ENCODE assay signal across 17 mouse cellular contexts in the genomic region with DNA sequence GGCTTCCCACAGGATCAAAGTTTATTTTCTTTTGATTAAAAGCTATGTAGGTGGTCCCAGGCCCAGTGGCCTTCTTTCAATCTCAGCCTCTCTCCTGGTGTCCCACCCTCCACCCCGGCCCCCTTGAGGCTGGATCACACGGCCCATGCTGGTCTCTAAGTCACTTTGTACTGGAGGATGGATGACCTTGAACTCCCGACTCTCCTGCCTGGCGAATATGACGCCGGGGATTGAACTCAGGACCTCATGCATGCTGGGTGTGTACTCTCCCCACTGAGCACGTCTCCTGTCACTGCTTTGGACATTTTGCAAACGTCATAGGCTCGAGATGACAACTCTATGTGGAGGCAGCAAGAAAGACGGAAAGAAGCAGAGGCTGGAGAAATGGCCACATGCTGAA.
"Had no signal": no experiment of that assay in that cellular context is flagged by ENCODE, and none has a peak within 500 bp of the region (broad histone marks: within the 10 kb centered on the region; RNA-seq: fewer than 3 reads in every experiment).

No protein-coding gene starts in this region.

- H3K4me3 ChIP-seq: liver, embryonic 15.5 days; lung, embryonic 15.5 days; megakaryocyte, embryonic 14.5 days; midbrain, embryonic 12.5 days; neural tube, embryonic 12.5 days had no signal

- ATAC-seq: liver, postnatal 0 days; lung, postnatal 0 days; midbrain, embryonic 16.5 days had no signal

- H3K27me3 ChIP-seq: liver, embryonic 15.5 days; lung, embryonic 15.5 days had no signal

- DNase-seq: liver, postnatal 0 days; lung, adult 2 months; lung, postnatal 14 days; lung, postnatal 36 days; midbrain, embryonic 14.5 days; right cerebral cortex, postnatal 14 days; thymus, adult 18-20 months; thymus, postnatal 14 days; thymus, postnatal 36 days had no signal

- H3K9me3 ChIP-seq: liver, embryonic 15.5 days; lung, embryonic 15.5 days; megakaryocyte, embryonic 14.5 days; midbrain, embryonic 12.5 days; neural tube, embryonic 12.5 days had no signal

- H3K9ac ChIP-seq: liver, embryonic 15.5 days; liver, postnatal 0 days; lung, embryonic 15.5 days; midbrain, embryonic 12.5 days; neural tube, embryonic 12.5 days had no signal

- H3K4me1 ChIP-seq: liver, embryonic 15.5 days; lung, embryonic 15.5 days; megakaryocyte, embryonic 14.5 days had no signal

- H3K36me3 ChIP-seq: liver, embryonic 15.5 days; lung, embryonic 15.5 days; midbrain, embryonic 12.5 days; neural tube, embryonic 12.5 days had no signal

- H3K4me2 ChIP-seq: liver, embryonic 15.5 days; lung, embryonic 15.5 days; midbrain, embryonic 12.5 days; neural tube, embryonic 12.5 days had no signal

- H3K27ac ChIP-seq: liver, embryonic 15.5 days; lung, embryonic 15.5 days; macrophage; midbrain, embryonic 12.5 days; neural tube, embryonic 12.5 days had no signal
